Mouse (Mus musculus): ENCODE measurements around the gene Gm5039.
"Not testable (repeated sequence)": the region's sequence is repeated elsewhere in the genome, so short reads cannot be mapped to it uniquely, and the experiment has no call there.

Gm5039 gene

GRCm38 (mm10) chr12:88323926-88324325, at the start of gene Gm5039:
Gene Gm5039, minus strand, starts transcription at chr12:88324026.
- DNase-seq (ENCODE audit: low spot score) = not testable (repeated sequence)

GRCm38 (mm10) chr12:88372018-88372417, 48.2 kb upstream of the Gm5039 start:
- no peak for DNase-seq (ENCODE audit: low spot score)

GRCm38 (mm10) chr12:88370321-88370720, 46.5 kb upstream of the Gm5039 start:
- not testable (repeated sequence) for DNase-seq (ENCODE audit: low spot score)

- DNase-seq (ENCODE audit: low spot score) = not testable (repeated sequence)
Measured at GRCm38 (mm10) chr12:88369690-88370089, 45.9 kb upstream of the Gm5039 start.

- DNase-seq (ENCODE audit: low spot score) = no peak
Measured at GRCm38 (mm10) chr12:88368618-88369017, 44.8 kb upstream of the Gm5039 start.

GRCm38 (mm10) chr12:88367673-88368072, 43.8 kb upstream of the Gm5039 start:
- no peak for DNase-seq (ENCODE audit: low spot score)

GRCm38 (mm10) chr12:88361120-88361445, 37.3 kb upstream of the Gm5039 start:
- DNase-seq (ENCODE audit: low spot score) = no peak

GRCm38 (mm10) chr12:88360441-88361119, 36.8 kb upstream of the Gm5039 start, which contains the start of gene Adck1:
Gene Adck1, plus strand, starts transcription at chr12:88360554.
- DNase-seq (ENCODE audit: low spot score) = peak; percentile 77

- DNase-seq (ENCODE audit: low spot score) = no peak
Measured at GRCm38 (mm10) chr12:88354182-88354702, 30.4 kb upstream of the Gm5039 start.

- not testable (repeated sequence) for DNase-seq (ENCODE audit: low spot score)
Measured at GRCm38 (mm10) chr12:88341286-88341685, 17.5 kb upstream of the Gm5039 start.

GRCm38 (mm10) chr12:88336662-88337413, 13.0 kb upstream of the Gm5039 start:
- DNase-seq (ENCODE audit: low spot score) = not testable (repeated sequence)

GRCm38 (mm10) chr12:88314556-88314955, 9.3 kb downstream of the Gm5039 start:
- no peak for DNase-seq (ENCODE audit: low spot score)

GRCm38 (mm10) chr12:88297171-88297570, 26.7 kb downstream of the Gm5039 start:
- DNase-seq (ENCODE audit: low spot score) = not testable (repeated sequence)

GRCm38 (mm10) chr12:88293082-88293481, 30.7 kb downstream of the Gm5039 start:
- not testable (repeated sequence) for DNase-seq (ENCODE audit: low spot score)

GRCm38 (mm10) chr12:88285224-88285623, 38.6 kb downstream of the Gm5039 start:
- DNase-seq (ENCODE audit: low spot score) = not testable (repeated sequence)

- DNase-seq (ENCODE audit: low spot score) = not testable (repeated sequence)
Measured at GRCm38 (mm10) chr12:88274400-88274799, 49.4 kb downstream of the Gm5039 start, which contains the start of gene Gm5662. Gene Gm5662, minus strand, starts transcription at chr12:88274500.
